Mouse (Mus musculus): ENCODE results near the gene Olfr690.
"Not testable (repeated sequence)": the region's sequence is repeated elsewhere in the genome, so short reads cannot be mapped to it uniquely, and the experiment has no call there.

Gene Olfr690

GRCm38 (mm10) chr7:105334004-105334403 is at the start of gene Olfr690:
TSS of gene Olfr690 (minus strand) at chr7:105334104.
- in situ Hi-C loops (cut with MboI, MseI), result loop anchor here in 1 of 2 experiments (5.0 kb wide), 1 partner anchor 57 kb away; no protein-coding TSS in a partner anchor

- in situ Hi-C loops (cut with MboI, MseI), result no loop called here
Measured at GRCm38 (mm10) chr7:105380329-105380728, 46.4 kb upstream of the Olfr690 start.

GRCm38 (mm10) chr7:105374866-105375265 is 41.0 kb upstream of the Olfr690 start, which contains the start of gene Gm5901:
TSS of gene Gm5901 (plus strand) at chr7:105375038.
- in situ Hi-C loops (cut with MboI, MseI), result no loop called here

- in situ Hi-C loops (cut with MboI, MseI), result no loop called here
Measured at GRCm38 (mm10) chr7:105373976-105374375, 40.1 kb upstream of the Olfr690 start.

GRCm38 (mm10) chr7:105373509-105373908 is 39.6 kb upstream of the Olfr690 start:
- in situ Hi-C loops (cut with MboI, MseI), result no loop called here

- in situ Hi-C loops (cut with MboI, MseI), result no loop called here
Measured at GRCm38 (mm10) chr7:105372912-105373311, 39.0 kb upstream of the Olfr690 start.

- in situ Hi-C loops (cut with MboI, MseI), result no loop called here
Measured at GRCm38 (mm10) chr7:105368521-105368920, 34.6 kb upstream of the Olfr690 start.

GRCm38 (mm10) chr7:105367930-105368329 is 34.0 kb upstream of the Olfr690 start, which contains the start of gene Olfr692:
TSS of gene Olfr692 (plus strand) at chr7:105368230.
- in situ Hi-C loops (cut with MboI, MseI), result no loop called here

- in situ Hi-C loops (cut with MboI, MseI), result no loop called here
Measured at GRCm38 (mm10) chr7:105367268-105367667, 33.4 kb upstream of the Olfr690 start.

- in situ Hi-C loops (cut with MboI, MseI), result no loop called here
Measured at GRCm38 (mm10) chr7:105361713-105362112, 27.8 kb upstream of the Olfr690 start.

- in situ Hi-C loops (cut with MboI, MseI), result not testable (repeated sequence)
Measured at GRCm38 (mm10) chr7:105356487-105356886, 22.6 kb upstream of the Olfr690 start.

GRCm38 (mm10) chr7:105356064-105356463 is 22.2 kb upstream of the Olfr690 start:
- in situ Hi-C loops (cut with MboI, MseI), result not testable (repeated sequence)

GRCm38 (mm10) chr7:105342752-105343151 is 8.8 kb upstream of the Olfr690 start:
- in situ Hi-C loops (cut with MboI, MseI), result no loop called here

- in situ Hi-C loops (cut with MboI, MseI), result no loop called here
Measured at GRCm38 (mm10) chr7:105342170-105342569, 8.3 kb upstream of the Olfr690 start, which contains the start of gene Olfr691. TSS of gene Olfr691 (minus strand) at chr7:105342270.

GRCm38 (mm10) chr7:105325302-105325701 is 8.6 kb downstream of the Olfr690 start:
- in situ Hi-C loops (cut with MboI, MseI), result loop anchor here in 1 of 2 experiments (10.0 kb wide), 1 partner anchor 1151 kb away; no protein-coding TSS in a partner anchor

GRCm38 (mm10) chr7:105310865-105311264 is 23.0 kb downstream of the Olfr690 start, which contains the start of gene Olfr689:
TSS of gene Olfr689 (plus strand) at chr7:105311165.
- in situ Hi-C loops (cut with MboI, MseI), result no loop called here

- in situ Hi-C loops (cut with MboI, MseI), result no loop called here
Measured at GRCm38 (mm10) chr7:105290051-105290450, 43.9 kb downstream of the Olfr690 start.

GRCm38 (mm10) chr7:105287795-105288194 is 46.1 kb downstream of the Olfr690 start, which contains the start of gene Olfr688:
TSS of gene Olfr688 (plus strand) at chr7:105288095.
- in situ Hi-C loops (cut with MboI, MseI), result no loop called here

All from T-helper 17 cell (primary cell).